Comparison of ENCODE assay signal across 11 mouse cellular contexts in genomic region chr10:111387869-111388538, GRCm38 (mm10).
DNase-seq lines count a peak whose midpoint lies in the region; ATAC-seq and TF ChIP-seq lines count a peak whose summit lies in the region.
"Had no signal": no experiment of that assay in that cellular context is flagged by ENCODE, and none has a peak within 500 bp of the region (broad histone marks: within the 10 kb centered on the region; RNA-seq: fewer than 3 reads in every experiment).

No protein-coding gene starts in this region.

- peaks cover 19% of the 10 kb centered on the region for H3K4me1 ChIP-seq in forebrain, embryonic 13.5 days
- H3K4me1 ChIP-seq in hindbrain, postnatal 0 days (ENCODE audit: insufficient read depth, low read length): no peaks in the 10 kb centered on the region
- no peaks in the 10 kb centered on the region for H3K4me1 ChIP-seq in lung, adult 2 months (ENCODE audit: control insufficient read depth, insufficient read depth, low read length)

- TF ChIP-seq CTCF in hindbrain, postnatal 0 days (IDR thresholded peaks at IDR 0.05; ENCODE audit: low read depth): no peak
- TF ChIP-seq CTCF in lung, adult 2 months (IDR thresholded peaks at IDR 0.05; ENCODE audit: insufficient read depth, low read length): no peak

- intact Hi-C loops in left cerebral cortex, postnatal 4 days (cut with DNase I): no loop called here

- H3K9me3 ChIP-seq in forebrain, embryonic 13.5 days (replicated peaks): no peaks in the 10 kb centered on the region
- no peaks in the 10 kb centered on the region for H3K9me3 ChIP-seq in hindbrain, postnatal 0 days (ENCODE audit: low read length)
- H3K9me3 ChIP-seq: lung, embryonic 15.5 days had no signal

- H3K27ac ChIP-seq in forebrain, embryonic 13.5 days: no peak overlapping the region
- no peak overlapping the region for H3K27ac ChIP-seq in hindbrain, postnatal 0 days
- H3K27ac ChIP-seq: heart, adult 2 months; kidney, postnatal 0 days; lung, embryonic 15.5 days had no signal

- peak overlapping the region; percentile 7; the same call in 1 of the 2 replicates for H3K4me3 ChIP-seq in forebrain, embryonic 13.5 days
- H3K4me3 ChIP-seq in hindbrain, postnatal 0 days (ENCODE audit: low read length): peak overlapping the region; percentile 11; the same call in 1 of the 2 replicates
- H3K4me3 ChIP-seq in lung, adult 2 months (replicated peaks; ENCODE audit: extremely low read depth, low read depth, low read length): no peak overlapping the region
- H3K4me3 ChIP-seq: heart, adult 2 months; lung, embryonic 15.5 days had no signal

- no peaks in the 10 kb centered on the region; the same call in 1 of the 2 replicates for H3K27me3 ChIP-seq in forebrain, embryonic 13.5 days
- H3K27me3 ChIP-seq in hindbrain, postnatal 0 days (ENCODE audit: insufficient read depth, low read length): no peaks in the 10 kb centered on the region
- H3K27me3 ChIP-seq: lung, embryonic 15.5 days had no signal

- H3K9ac ChIP-seq in forebrain, embryonic 13.5 days: 0 out of 2 replicates have a peak overlapping the region, but pooled peaks have one; percentile 6
- no peak overlapping the region for H3K9ac ChIP-seq in hindbrain, postnatal 0 days (replicated peaks; ENCODE audit: low read length)
- H3K9ac ChIP-seq: lung, embryonic 15.5 days had no signal

- no peak for TF ChIP-seq POLR2A in lung, adult 2 months (IDR thresholded peaks at IDR 0.05; ENCODE audit: borderline replicate concordance, extremely low read depth, low read depth, low read length)

- DNase-seq in left cerebral cortex, postnatal 4 days: peak; percentile 49
- no peak for DNase-seq in left cerebral cortex, adult 11 months (ENCODE audit: low spot score)
- DNase-seq in hindbrain, postnatal 0 days (ENCODE audit: low spot score): peak; percentile 51
- no peak for DNase-seq in lung, adult 2 months
- DNase-seq in layer of hippocampus, adult 11-12 months (ENCODE audit: low spot score): no peak
- no peak for DNase-seq in lung, postnatal 4 days
- DNase-seq: heart, adult 2 months had no signal

- peak overlapping the region; percentile 28 for H3K4me2 ChIP-seq in forebrain, embryonic 13.5 days
- H3K4me2 ChIP-seq in hindbrain, postnatal 0 days (ENCODE audit: low read depth, low read length): peak overlapping the region; percentile 37
- H3K4me2 ChIP-seq: lung, embryonic 15.5 days had no signal

- WGBS in forebrain, embryonic 13.5 days: 31% methylated on average over 18 of the region's 18 CpGs
- 37% methylated on average over 18 of the region's 18 CpGs for WGBS in hindbrain, postnatal 0 days
- WGBS in lung, adult 2 months: 55% methylated on average over 18 of the region's 18 CpGs

- H3K36me3 ChIP-seq in forebrain, embryonic 13.5 days (ENCODE audit: poor library complexity, severe bottlenecking): no peaks in the 10 kb centered on the region
- no peaks in the 10 kb centered on the region for H3K36me3 ChIP-seq in hindbrain, postnatal 0 days (ENCODE audit: insufficient read depth, low read length)
- H3K36me3 ChIP-seq: lung, embryonic 15.5 days had no signal

- ATAC-seq in forebrain, embryonic 13.5 days: 0 out of 2 replicates have a peak, but pooled peaks have one; percentile 1
- peak; percentile 67 for ATAC-seq in hindbrain, postnatal 0 days
- ATAC-seq in erythroid progenitor cell, adult 5-6 weeks (replicated peaks; ENCODE audit: low FRiP score, poor library complexity, severe bottlenecking): no peak

Comparison
In these comparisons a context has a peak if more than half of its experiments do, and no peak if none do; other contexts are left out.
1. DNase-seq: peak in left cerebral cortex, postnatal 4 days (single experiment) and hindbrain, postnatal 0 days (single experiment); none in left cerebral cortex, adult 11 months (single experiment), lung, adult 2 months (single experiment), layer of hippocampus, adult 11-12 months (single experiment) and lung, postnatal 4 days (0 of 2).